Mouse (Mus musculus): ENCODE data around the gene Sumo2. TPM values are rescaled to one million over a fixed set of nuclear protein-coding genes. Genes with fewer than 3 reads are reported as not detected.
A peak's percentile ranks its signal among the peaks of the same experiment; 100 is the strongest.
"Not testable (repeated sequence)": the region's sequence is repeated elsewhere in the genome, so short reads cannot be mapped to it uniquely, and the experiment has no call there.

The Sumo2 gene
- polyA plus RNA-seq, 1 experiment, result 365 TPM

- DNase-seq (ENCODE audit: extremely low spot score in 1 of 2, low spot score in 1 of 2), result no peak
Measured at GRCm38 (mm10) chr11:115520218-115520617, 15.9 kb downstream of the Sumo2 start.

- no peak for DNase-seq (ENCODE audit: extremely low spot score in 1 of 2, low spot score in 1 of 2)
Measured at GRCm38 (mm10) chr11:115519581-115519980, 16.5 kb downstream of the Sumo2 start.

- peak; percentile 51 to 63 for DNase-seq (ENCODE audit: extremely low spot score in 1 of 2, low spot score in 1 of 2)
Measured at GRCm38 (mm10) chr11:115518693-115519092, 17.4 kb downstream of the Sumo2 start.

- DNase-seq (ENCODE audit: extremely low spot score in 1 of 2, low spot score in 1 of 2), result no peak
Measured at GRCm38 (mm10) chr11:115516942-115517341, 19.1 kb downstream of the Sumo2 start.

- no peak for DNase-seq (ENCODE audit: extremely low spot score in 1 of 2, low spot score in 1 of 2)
Measured at GRCm38 (mm10) chr11:115515021-115515420, 21.1 kb downstream of the Sumo2 start.

GRCm38 (mm10) chr11:115514238-115514663 lies 21.8 kb downstream of the Sumo2 start, which contains the start of gene Jpt1:
Gene Jpt1, minus strand, starts transcription at chr11:115514387.
- DNase-seq (ENCODE audit: extremely low spot score in 1 of 2, low spot score in 1 of 2), result peak; percentile 94 to 99

- peak; percentile 29 to 64 for DNase-seq (ENCODE audit: extremely low spot score in 1 of 2, low spot score in 1 of 2)
Measured at GRCm38 (mm10) chr11:115513271-115514237, 22.5 kb downstream of the Sumo2 start.

GRCm38 (mm10) chr11:115512407-115513183 lies 23.5 kb downstream of the Sumo2 start:
- DNase-seq (ENCODE audit: extremely low spot score in 1 of 2, low spot score in 1 of 2), result no peak

- no peak for DNase-seq (ENCODE audit: extremely low spot score in 1 of 2, low spot score in 1 of 2)
Measured at GRCm38 (mm10) chr11:115512004-115512403, 24.1 kb downstream of the Sumo2 start.

GRCm38 (mm10) chr11:115511121-115511520 lies 25.0 kb downstream of the Sumo2 start:
- no peak for DNase-seq (ENCODE audit: extremely low spot score in 1 of 2, low spot score in 1 of 2)

- DNase-seq (ENCODE audit: extremely low spot score in 1 of 2, low spot score in 1 of 2), result no peak
Measured at GRCm38 (mm10) chr11:115510507-115510888, 25.6 kb downstream of the Sumo2 start.

- peak in 1 of 2 experiments; percentile 50 for DNase-seq (ENCODE audit: extremely low spot score in 1 of 2, low spot score in 1 of 2)
Measured at GRCm38 (mm10) chr11:115509773-115510506, 26.1 kb downstream of the Sumo2 start.

- no peak for DNase-seq (ENCODE audit: extremely low spot score in 1 of 2, low spot score in 1 of 2)
Measured at GRCm38 (mm10) chr11:115508061-115508460, 28.0 kb downstream of the Sumo2 start.

- DNase-seq (ENCODE audit: extremely low spot score in 1 of 2, low spot score in 1 of 2), result no peak
Measured at GRCm38 (mm10) chr11:115506586-115506985, 29.5 kb downstream of the Sumo2 start.

GRCm38 (mm10) chr11:115502636-115503035 lies 33.4 kb downstream of the Sumo2 start:
- DNase-seq (ENCODE audit: extremely low spot score in 1 of 2, low spot score in 1 of 2), result no peak

GRCm38 (mm10) chr11:115496559-115496958 lies 39.5 kb downstream of the Sumo2 start:
- not testable (repeated sequence) for DNase-seq (ENCODE audit: extremely low spot score in 1 of 2, low spot score in 1 of 2)

GRCm38 (mm10) chr11:115492387-115492786 lies 43.7 kb downstream of the Sumo2 start:
- no peak for DNase-seq (ENCODE audit: extremely low spot score in 1 of 2, low spot score in 1 of 2)

GRCm38 (mm10) chr11:115491356-115492083 lies 44.6 kb downstream of the Sumo2 start, which contains the start of gene Nt5c:
Gene Nt5c, minus strand, starts transcription at chr11:115491862.
- peak; percentile 78 to 85 for DNase-seq (ENCODE audit: extremely low spot score in 1 of 2, low spot score in 1 of 2)

- DNase-seq (ENCODE audit: extremely low spot score in 1 of 2, low spot score in 1 of 2), result no peak
Measured at GRCm38 (mm10) chr11:115490441-115491355, 45.4 kb downstream of the Sumo2 start.
